Mouse (Mus musculus) kidney, adult 2 months (tissue): ENCODE results near the gene Krba1. TPM values are rescaled to one million over a fixed set of nuclear protein-coding genes. Genes with fewer than 3 reads are reported as not detected.

Experiments used
- DNase-seq: peaks from one replicate; pipeline ENCODE4 v3.0.0; 2021
- H3K27ac ChIP-seq: fragments of 200-500 bp; 2 replicates; pipeline ENCODE4 v1.5.1; 2012; ENCODE audit warnings: low read depth, low read length, control low read depth, inconsistent platforms; ENCODE audit not compliant: insufficient read depth
- H3K27me3 ChIP-seq: fragments of 200-500 bp; replicated peaks from 2 replicates; pipeline ENCODE4 v1.6.1; 2012; ENCODE audit warnings: mild to moderate bottlenecking, moderate library complexity, low read length, inconsistent platforms; ENCODE audit not compliant: control insufficient read depth, insufficient read depth
- H3K36me3 ChIP-seq: fragments of 200-500 bp; 2 replicates; pipeline ENCODE4 v1.6.1; 2012; ENCODE audit warnings: mild to moderate bottlenecking, moderate library complexity, low read length, inconsistent platforms; ENCODE audit not compliant: control insufficient read depth, insufficient read depth
- H3K4me1 ChIP-seq: fragments of 200-500 bp; 2 replicates; pipeline ENCODE4 v1.6.1; 2011; ENCODE audit warnings: low read length; ENCODE audit not compliant: control insufficient read depth, insufficient read depth
- H3K4me3 ChIP-seq: fragments of 200-500 bp; 2 replicates; pipeline ENCODE4 v1.5.1; 2011; ENCODE audit warnings: mild to moderate bottlenecking, low read depth, low read length, control low read depth; ENCODE audit not compliant: insufficient read depth
- CTCF ChIP-seq: fragments of 200-500 bp; conservative IDR thresholded peaks from 2 replicates; pipeline ENCODE4 v1.5.1; 2011; ENCODE audit warnings: low read depth, mild to moderate bottlenecking, control low read depth, low read length, moderate library complexity, mixed read lengths; ENCODE audit not compliant: insufficient read depth, insufficient read length
- POLR2A ChIP-seq: fragments of 200-500 bp; IDR thresholded peaks from one replicate; pipeline ENCODE4 v1.6.1; 2011; ENCODE audit warnings: low read depth, low read length, control low read depth
- WGBS: fragments of 180-500 bp; shearing (Covaris S2); methylation state at CpG from one replicate; pipeline ENCODE4 v1.1.7; 2018; 5-methylcytosine and 5-hydroxymethylcytosine counted together
- polyA plus RNA-seq: library from polyadenylated mRNA; depleted of rRNA; stranded (reverse); fragments of >200 nt; gene quantifications from 2 replicates; pipeline ENCODE4 v1.2.3, GENCODE M21; 2012

Gene Krba1
- polyA plus RNA-seq, 1 experiment = 16.7 TPM

DNA sequence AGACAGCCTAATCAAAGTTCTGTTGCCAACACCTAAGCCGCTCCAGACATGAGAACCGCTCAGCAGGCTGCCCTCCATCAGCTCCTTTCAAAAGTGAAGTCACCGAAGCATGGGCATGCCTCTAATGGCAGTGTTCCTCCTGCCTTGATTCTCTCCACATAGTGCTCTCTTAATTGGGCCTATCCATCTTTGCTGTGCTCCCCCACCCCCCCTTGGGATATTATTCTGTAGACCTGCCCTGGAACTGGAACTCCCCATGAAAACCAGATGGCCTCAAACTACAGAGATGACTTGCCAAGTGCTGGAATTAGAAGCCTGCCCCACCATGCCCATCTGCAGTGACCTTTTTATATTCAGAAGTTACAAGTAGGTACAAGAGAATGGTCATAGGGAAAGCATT lies 27.9 kb downstream of the Krba1 start:
- H3K36me3 ChIP-seq = no peaks in the 10 kb centered on the region
- no peak for DNase-seq
- H3K27me3 ChIP-seq = no peaks in the 10 kb centered on the region
- H3K4me1 ChIP-seq = peaks cover 7% of the 10 kb centered on the region; the same call in 1 of the 2 replicates
- TF ChIP-seq CTCF (no peak), POLR2A (no peak)
- H3K4me3 ChIP-seq = no peak overlapping the region
- WGBS = 85% methylated on average over 3 of the region's 3 CpGs
- H3K27ac ChIP-seq = no peak overlapping the region

DNA sequence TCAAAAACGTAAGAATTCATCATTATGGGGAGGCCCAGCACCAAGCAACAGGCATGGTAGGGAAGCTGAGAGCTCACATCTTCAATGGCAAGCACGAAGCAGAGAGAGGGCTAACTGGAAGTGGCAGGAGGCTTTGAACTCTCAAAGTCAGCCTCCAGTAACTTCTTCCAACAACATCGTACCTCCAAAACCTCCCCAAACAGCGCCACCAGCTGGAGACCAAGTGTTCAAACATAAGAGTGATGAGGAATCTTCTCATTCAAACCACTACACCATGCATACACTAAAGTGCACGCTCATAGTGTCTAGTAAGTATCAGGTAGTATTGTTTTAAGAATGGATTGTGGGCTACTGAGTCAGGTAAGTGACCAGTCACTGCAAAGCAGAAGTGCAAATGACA lies 28.7 kb downstream of the Krba1 start:
- TF ChIP-seq CTCF = no peak; the same call in 1 of the 2 replicates
- no peak for TF ChIP-seq POLR2A
- DNase-seq = no peak
- 79% methylated on average over 5 of the region's 5 CpGs for WGBS
- no peaks in the 10 kb centered on the region for H3K27me3 ChIP-seq
- no peaks in the 10 kb centered on the region for H3K36me3 ChIP-seq
- H3K4me3 ChIP-seq = no peak overlapping the region
- no peak overlapping the region for H3K27ac ChIP-seq
- peaks cover 14% of the 10 kb centered on the region; the same call in 1 of the 2 replicates for H3K4me1 ChIP-seq

DNA sequence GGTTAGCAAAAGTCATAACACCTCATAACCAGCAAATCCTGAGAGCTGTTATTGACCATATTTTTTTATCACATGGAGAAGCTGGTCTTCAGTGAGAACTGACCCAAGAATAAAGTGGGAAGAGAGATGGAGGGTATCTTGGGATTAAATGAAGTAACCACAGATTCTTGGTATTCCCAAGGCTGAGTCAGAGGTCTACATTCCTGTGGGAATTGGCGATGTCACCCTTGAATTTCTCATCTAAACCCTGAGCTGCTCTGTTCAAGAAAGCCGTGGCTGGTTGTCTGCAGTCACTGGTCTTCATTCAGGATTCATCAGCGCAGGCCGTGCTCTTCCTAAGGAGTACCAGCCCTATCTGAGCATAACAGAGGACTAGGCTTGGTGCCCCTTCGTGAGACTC lies 31.6 kb downstream of the Krba1 start:
- no peak for TF ChIP-seq POLR2A
- TF ChIP-seq CTCF = no peak
- Histone ChIP-seq H3K27me3 (no peaks in the 10 kb centered on the region), H3K36me3 (no peaks in the 10 kb centered on the region), H3K4me1 (peaks cover 17% of the 10 kb centered on the region; the same call in 1 of the 2 replicates), H3K4me3 (no peak overlapping the region), H3K27ac (no peak overlapping the region)
- no peak for DNase-seq
- WGBS = 82% methylated on average over 5 of the region's 5 CpGs

DNA sequence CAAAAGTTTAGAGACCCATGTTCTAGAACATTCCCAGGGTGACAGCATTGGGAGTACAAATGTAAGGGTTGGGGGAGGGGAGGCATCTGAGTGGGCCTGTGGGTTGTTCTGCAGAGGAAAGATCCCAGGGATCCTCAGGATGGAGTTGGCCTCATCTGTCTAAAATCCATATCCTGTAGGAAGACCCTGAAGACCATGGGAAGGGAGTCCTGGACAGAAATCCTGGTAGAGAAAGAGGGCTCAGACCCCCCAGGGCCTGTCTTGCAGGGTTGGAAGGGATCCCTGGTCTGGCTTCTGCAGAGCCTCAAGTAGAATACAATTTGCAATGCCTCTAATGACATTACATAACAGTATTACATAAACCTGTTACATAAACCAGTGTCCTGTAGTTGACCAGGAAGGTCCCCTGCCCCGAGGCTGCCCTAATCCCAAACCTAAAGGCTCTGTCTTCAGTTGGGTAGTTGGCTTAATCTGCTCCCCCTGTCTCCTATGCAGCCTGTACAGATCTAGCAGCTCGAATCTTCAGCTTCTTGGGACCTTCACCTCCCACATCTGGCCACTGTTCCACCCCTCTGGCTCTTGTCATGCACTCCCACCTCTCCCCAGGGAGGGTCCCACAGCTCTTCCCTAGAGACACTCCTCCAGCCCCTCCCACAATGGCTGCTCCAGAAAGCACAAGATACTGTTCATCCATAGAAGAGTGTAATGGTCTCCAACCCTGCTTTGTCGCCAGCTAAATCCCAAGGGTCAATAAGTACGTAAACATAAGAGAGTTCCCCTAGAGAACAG lies 33.6 kb downstream of the Krba1 start:
- H3K4me1 ChIP-seq = peaks cover 26% of the 10 kb centered on the region
- H3K36me3 ChIP-seq = no peaks in the 10 kb centered on the region
- H3K4me3 ChIP-seq = no peak overlapping the region
- peak; percentile 59 for DNase-seq
- WGBS = 56% methylated on average over 4 of the region's 4 CpGs
- H3K27ac ChIP-seq = 0 out of 2 replicates have a peak overlapping the region, but pooled peaks have one; percentile 15
- H3K27me3 ChIP-seq = no peaks in the 10 kb centered on the region
- TF ChIP-seq POLR2A = no peak
- no peak for TF ChIP-seq CTCF

DNA sequence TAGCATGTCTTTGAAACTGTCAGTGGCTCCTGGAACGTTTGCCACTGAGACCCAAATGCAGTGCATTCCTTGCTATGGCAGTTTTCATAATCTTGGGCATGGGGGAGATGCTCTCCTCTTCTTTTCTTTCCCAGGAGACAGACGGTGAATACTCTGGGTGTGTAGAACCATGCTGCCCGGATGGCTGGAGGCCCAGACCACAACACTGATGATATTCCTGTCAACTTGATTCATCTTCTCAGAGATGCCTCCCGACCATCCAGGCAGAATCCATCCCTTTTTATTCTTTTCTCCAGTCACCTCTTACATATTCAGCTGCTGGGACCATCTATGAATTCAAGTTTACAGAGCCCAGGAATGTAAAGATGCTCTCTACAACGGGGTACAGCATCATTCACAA lies 35.4 kb downstream of the Krba1 start:
- WGBS = 81% methylated on average over 5 of the region's 5 CpGs
- H3K36me3 ChIP-seq = no peaks in the 10 kb centered on the region
- no peak for DNase-seq
- no peak overlapping the region for H3K27ac ChIP-seq
- no peak for TF ChIP-seq POLR2A
- TF ChIP-seq CTCF = no peak
- peaks cover 41% of the 10 kb centered on the region for H3K4me1 ChIP-seq
- no peak overlapping the region for H3K4me3 ChIP-seq
- no peaks in the 10 kb centered on the region for H3K27me3 ChIP-seq

DNA sequence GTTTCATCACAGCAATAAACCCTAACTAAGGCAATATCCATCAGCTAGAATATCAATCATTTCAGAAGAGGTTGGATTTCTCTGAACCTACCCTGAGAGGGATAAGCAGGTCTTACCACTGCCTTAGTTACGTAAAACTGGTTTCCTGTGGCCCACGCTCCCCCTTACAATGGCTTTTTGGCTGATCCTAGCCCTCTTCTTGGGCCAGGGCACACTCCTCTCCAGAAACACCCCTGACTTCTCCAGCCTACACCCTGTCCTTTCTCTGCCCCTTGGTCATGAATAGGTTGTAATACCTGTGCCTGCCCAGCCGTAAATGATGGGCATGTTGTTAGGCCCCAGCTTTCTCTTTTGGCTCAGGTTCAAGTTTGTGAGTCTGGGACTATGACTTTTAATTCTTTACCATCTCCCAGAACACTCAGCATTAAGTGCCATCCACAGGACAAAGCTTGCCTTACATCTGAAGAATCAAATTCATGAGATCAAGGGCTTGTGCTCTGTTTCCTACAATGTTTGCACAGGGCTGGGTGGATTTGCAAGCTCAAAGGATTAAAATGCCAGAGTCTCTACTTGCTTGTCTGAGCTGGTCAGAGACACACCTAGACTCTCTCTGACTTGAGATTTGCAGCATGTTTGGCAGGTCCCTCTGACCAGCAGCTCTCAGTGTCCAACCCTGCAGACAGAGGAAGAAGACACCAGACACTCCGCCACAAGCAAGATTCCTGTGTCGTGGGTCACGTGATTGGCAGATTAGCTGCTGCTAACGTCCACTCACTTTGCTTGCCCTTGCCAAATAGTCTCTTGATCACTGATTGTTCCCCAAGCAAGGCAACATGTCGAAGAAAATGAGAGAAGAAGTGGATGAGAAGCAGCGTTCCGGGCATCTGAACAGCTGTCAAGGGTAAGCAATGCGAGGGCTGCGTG lies 37.8 kb downstream of the Krba1 start:
- H3K27me3 ChIP-seq = no peaks in the 10 kb centered on the region
- WGBS = 38% methylated on average over 12 of the region's 12 CpGs
- TF ChIP-seq CTCF (no peak), POLR2A (no peak)
- no peak overlapping the region for H3K4me3 ChIP-seq
- H3K4me1 ChIP-seq = peaks cover 44% of the 10 kb centered on the region
- H3K36me3 ChIP-seq = 0 out of 2 replicates have a peak, but pooled peaks cover 1% of the 10 kb centered on the region
- H3K27ac ChIP-seq = peak overlapping the region; percentile 34
- peak; percentile 50 for DNase-seq

DNA sequence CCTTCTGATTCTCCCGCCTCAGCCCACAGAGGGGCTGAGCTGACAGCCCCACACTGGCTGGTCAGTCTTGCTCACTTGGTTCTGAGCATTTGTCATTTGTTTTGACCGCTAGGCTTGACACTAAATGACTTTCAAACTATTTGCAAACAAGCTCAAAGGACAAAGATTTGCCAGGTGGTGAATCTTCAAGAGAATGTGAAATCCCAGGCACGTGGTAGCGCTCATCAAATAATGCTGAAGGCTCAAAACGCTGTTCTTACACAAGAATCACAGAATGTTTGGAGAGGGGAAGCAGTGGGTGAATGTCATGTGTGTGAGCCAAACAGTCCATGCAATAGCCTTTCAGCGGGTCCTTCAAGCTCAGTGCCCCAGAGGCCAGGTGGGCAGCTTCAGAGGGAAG lies 39.3 kb downstream of the Krba1 start:
- Histone ChIP-seq H3K36me3 (0 out of 2 replicates have a peak, but pooled peaks cover 1% of the 10 kb centered on the region), H3K4me1 (peaks cover 36% of the 10 kb centered on the region), H3K27me3 (no peaks in the 10 kb centered on the region), H3K4me3 (no peak overlapping the region), H3K27ac (peak overlapping the region; percentile 98)
- TF ChIP-seq CTCF (no peak), POLR2A (no peak)
- DNase-seq = peak; percentile 67
- WGBS = 34% methylated on average over 6 of the region's 6 CpGs
